Mouse (Mus musculus) right cerebral cortex, adult 18-20 months (tissue): ENCODE data around the gene Stx19.

Experiments
- DNase-seq: peaks from one replicate; pipeline ENCODE4 v3.0.0; 2022; ENCODE audit warnings: mixed read lengths

Gene Stx19

DNA sequence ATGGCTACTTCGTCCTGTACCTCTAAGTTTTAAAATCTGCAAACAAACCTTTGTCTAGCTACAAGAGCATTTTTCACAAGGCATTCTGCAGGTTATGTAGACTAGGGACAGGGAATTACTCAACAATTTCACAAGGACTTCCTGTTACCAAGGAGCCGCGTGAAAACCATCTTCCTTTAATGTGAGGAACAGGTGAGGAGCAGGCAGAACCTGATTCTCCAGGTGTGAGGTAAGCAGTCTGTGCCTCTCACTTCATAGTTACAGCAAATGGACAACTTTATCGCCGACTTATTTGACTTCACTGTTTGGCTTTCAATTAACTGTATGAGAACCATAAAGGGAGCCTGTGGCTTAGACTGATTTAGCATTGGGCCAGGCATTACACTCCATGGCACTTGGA is at the start of gene Stx19:
Stx19 (plus strand) TSS at position 186 of the 400 bp plus-strand sequence.
- no peak for DNase-seq

GRCm38 (mm10) chr16:62773462-62773861 is 41.0 kb upstream of the Stx19 start:
- DNase-seq, result no peak

- peak; percentile 58 for DNase-seq
Observed at GRCm38 (mm10) chr16:62776034-62776433, 38.4 kb upstream of the Stx19 start.

DNA sequence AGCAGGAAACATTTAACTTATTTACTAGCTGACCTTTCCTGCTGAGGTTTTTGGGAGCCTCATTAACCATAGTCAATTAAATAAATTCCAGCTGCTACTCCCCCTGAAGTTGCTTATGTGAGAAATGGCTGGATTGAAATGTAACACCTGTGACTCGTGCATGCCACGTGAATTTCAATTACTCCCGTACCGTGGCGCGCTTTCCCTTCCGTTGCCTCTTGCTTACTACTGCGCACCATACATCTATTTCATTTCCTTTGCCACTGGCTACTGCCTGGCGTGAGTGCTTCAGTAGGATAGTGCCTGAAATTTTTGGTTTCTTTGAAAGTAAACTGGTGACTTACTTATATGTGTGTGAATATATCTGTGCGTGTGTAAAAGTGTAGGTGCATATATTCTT is 36.2 kb upstream of the Stx19 start:
- no peak for DNase-seq

DNA sequence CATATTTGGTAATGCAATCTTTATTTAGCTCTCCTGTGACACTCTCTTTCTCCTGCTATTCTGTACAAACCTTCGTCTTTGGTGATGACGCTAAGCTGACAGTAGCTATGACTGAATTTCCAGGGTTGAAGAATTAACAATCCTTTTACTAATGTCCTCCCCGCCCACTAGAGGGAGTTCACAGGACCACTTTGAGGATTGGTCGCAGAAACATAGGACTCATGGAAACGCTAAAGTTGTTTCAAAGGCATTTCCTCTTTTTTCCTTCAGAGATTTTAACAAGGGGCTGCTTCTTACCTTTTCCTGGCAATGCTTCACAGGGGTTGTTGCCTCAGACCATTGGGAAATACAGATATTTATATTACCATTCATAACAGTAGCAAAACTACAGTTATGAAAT is 32.2 kb upstream of the Stx19 start:
- DNase-seq, result no peak

- peak; percentile 96 for DNase-seq
Observed at GRCm38 (mm10) chr16:62786621-62787331, 27.7 kb upstream of the Stx19 start, which contains the start of gene Nsun3. Gene Nsun3, minus strand, starts transcription at chr16:62786818.

DNA sequence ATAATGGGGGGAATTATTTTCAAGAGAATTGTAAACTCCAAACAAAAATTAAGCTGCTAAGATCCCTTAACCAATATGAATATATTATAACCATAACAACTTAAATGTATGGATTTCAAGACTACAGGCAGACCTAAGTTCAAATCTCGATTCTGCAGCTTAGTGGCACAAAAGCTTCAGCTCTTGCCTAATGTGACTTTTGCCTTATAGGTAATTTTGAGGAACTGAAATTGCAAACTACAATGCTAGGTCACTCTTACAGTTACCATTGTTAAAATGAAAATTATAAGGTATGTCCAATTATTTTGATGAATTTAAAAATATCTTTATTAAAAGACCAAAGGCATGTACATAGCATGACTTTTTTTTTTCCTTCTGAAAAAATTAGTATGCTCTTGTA is 17.9 kb upstream of the Stx19 start:
- no peak for DNase-seq

DNA sequence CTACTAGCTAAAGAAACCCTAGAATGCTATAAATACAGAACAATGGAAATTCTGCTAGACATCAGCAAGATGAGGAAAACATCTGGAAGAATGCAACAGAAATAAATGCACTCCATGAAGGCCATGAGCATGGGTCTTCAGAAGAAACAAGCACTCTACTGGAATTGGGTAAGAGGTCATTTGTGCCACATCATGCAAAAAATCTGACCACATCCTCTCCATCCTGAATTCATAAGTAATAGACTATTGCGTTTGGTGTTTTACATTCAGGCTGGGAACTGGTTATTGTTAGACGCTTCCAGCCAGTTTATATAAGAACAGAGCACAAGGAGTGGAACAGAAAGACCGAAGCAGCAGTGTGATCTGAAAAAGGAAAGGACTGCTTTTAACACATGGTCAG is 15.7 kb upstream of the Stx19 start:
- DNase-seq, result no peak

- no peak for DNase-seq
Observed at GRCm38 (mm10) chr16:62799426-62799825, 15.1 kb upstream of the Stx19 start.

DNA sequence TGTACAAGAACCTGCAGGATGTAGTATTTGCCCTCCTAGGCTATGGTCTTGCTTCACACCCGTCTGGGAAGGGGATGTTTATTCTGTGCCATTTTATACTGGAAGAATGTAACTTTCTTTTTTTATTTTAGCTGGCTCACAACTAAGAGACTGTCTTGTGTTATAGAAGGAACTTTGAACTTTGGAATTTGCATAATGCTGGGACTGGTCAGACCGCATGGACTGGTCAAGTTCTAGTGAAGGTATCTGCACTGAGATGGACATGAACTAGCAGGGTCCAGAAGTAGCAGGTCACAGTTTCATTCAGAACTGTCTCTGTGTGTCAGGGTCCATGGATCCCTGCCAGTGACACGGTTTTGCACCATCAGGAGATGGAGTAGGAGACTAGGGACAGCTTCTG is 14.6 kb upstream of the Stx19 start:
- DNase-seq, result no peak

- no peak for DNase-seq
Observed at GRCm38 (mm10) chr16:62804621-62805020, 9.9 kb upstream of the Stx19 start.

DNA sequence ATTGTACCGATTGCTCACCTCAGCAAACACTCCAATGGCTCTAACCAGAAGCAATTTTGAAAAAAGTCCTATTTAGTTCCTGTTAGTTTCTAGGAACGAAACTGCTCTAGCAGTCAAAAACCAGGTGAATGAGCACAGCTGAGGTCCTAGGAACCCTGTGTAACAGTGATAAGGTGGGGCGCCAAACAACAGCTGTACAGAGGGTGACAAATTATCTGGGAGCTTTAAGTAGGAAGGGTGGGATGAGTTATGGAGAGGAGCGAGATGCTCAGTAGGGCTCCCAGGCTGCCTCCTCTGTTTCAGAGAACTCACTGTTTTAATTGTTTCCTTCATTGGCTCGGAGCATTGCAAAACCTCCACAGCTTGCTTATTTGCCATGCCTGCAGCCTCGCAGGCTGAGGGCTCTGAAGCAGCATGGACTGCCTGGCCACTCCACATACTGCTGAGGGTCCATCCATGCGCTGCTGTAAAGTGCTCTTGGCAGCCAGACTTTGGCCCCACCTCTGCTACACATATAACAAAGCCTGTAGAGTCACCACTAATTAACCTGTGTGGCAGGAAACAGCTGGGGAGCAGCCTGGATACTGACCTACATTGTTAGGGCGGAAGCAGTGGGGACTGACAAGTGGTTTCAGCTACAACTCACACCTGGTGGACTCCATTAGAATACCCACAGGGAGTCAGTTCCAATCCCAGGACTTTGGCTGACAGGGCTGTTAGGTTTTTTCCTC is 7.1 kb upstream of the Stx19 start:
- DNase-seq, result no peak

- DNase-seq, result no peak
Observed at GRCm38 (mm10) chr16:62810855-62811254, 3.6 kb upstream of the Stx19 start.

GRCm38 (mm10) chr16:62813790-62814189 is 686 bp upstream of the Stx19 start:
- DNase-seq, result no peak

DNA sequence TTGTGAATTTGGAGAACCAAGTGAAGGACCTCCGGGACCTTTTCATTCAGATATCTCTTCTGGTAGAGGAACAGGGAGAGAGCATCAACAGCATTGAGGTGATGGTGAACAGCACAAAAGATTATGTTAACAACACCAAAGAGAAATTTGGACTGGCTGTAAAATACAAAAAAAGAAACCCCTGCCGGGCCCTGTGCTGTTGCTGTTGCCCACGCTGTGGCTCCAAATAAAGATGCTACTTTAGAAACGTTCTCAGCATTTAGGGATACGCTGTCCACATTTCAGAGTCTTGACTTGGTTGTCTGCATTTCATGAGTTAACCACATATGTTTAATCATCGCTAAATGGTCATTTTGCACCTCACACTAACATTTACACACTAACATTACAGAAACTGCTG is 8.0 kb downstream of the Stx19 start:
- no peak for DNase-seq

GRCm38 (mm10) chr16:62826156-62827001 is 11.9 kb downstream of the Stx19 start:
- DNase-seq, result peak; percentile 29

GRCm38 (mm10) chr16:62832027-62832426 is 17.6 kb downstream of the Stx19 start:
- no peak for DNase-seq

- DNase-seq, result no peak
Observed at GRCm38 (mm10) chr16:62832481-62832880, 18.0 kb downstream of the Stx19 start.

DNA sequence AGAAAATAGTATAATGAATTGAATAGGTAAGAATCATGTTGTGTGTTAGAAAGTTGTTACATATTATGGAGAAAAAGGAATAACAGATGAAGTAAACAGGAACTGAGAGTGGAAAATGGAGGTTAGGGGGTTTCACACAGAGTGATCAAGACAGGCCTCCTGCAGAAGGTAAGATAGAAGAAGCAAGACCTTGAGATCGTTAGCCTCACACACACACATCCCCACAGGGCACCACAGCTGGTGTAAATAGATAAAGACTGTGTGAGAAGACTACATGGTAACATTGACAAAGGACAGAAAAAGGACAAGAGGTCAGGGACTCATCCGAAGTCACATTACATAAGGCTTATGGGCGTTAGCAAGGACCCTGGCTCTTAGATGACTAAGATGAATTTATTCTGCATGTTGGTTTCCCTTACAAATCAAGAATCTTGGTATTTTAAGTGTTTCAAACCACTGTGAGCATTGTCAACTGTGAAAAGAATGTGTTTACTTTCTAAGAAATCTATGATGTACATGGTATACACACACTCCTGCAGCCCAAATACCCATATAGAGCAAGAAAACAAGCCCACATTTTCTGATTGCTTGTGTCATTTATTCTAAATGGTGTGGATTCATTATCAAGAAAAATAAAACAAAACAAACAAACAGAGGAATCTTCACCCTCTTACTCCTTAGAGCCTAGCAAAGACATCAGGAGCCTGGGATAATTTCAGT is 19.7 kb downstream of the Stx19 start:
- DNase-seq, result no peak

GRCm38 (mm10) chr16:62845341-62845740 is 30.9 kb downstream of the Stx19 start:
- no peak for DNase-seq

GRCm38 (mm10) chr16:62846498-62847312 is 32.2 kb downstream of the Stx19 start, which contains the start of gene Arl13b:
Gene Arl13b, minus strand, starts transcription at chr16:62847040.
- DNase-seq, result peak; percentile 98
